Mouse (Mus musculus) kidney, embryonic 14.5 days (tissue): ENCODE measurements around the gene Fbn1. TPM values are rescaled to one million over a fixed set of nuclear protein-coding genes. Genes with fewer than 3 reads are reported as not detected.

Source experiments
- ATAC-seq: fragments of 200-750 bp; cut with Nextera tagmentation; 2 replicates; pipeline ENCODE4 v1.8.0; 2017; ENCODE audit warnings: moderate number of reproducible peaks, mild to moderate bottlenecking, moderate TSS enrichment, moderate library complexity; ENCODE audit not compliant: low FRiP score, low TSS enrichment
- H3K27ac ChIP-seq: fragments of 300-500 bp; sonication (generic); 2 replicates; pipeline ENCODE4 v1.5.1; 2014; ENCODE audit warnings: low read depth, mild to moderate bottlenecking, low read length, moderate library complexity, mixed read lengths
- H3K27me3 ChIP-seq: fragments of 300-500 bp; sonication (generic); 2 replicates; pipeline ENCODE4 v1.6.1; 2014; ENCODE audit warnings: mild to moderate bottlenecking, low read length; ENCODE audit not compliant: control insufficient read depth, insufficient read depth
- H3K36me3 ChIP-seq: fragments of 300-500 bp; sonication (generic); 2 replicates; pipeline ENCODE4 v1.6.1; 2014; ENCODE audit warnings: low read length, mixed read lengths; ENCODE audit not compliant: control insufficient read depth, insufficient read depth
- H3K4me1 ChIP-seq: fragments of 300-500 bp; sonication (generic); 2 replicates; pipeline ENCODE4 v1.6.1; 2014; ENCODE audit warnings: low read length, mixed read lengths; ENCODE audit not compliant: control insufficient read depth, insufficient read depth
- H3K4me2 ChIP-seq: fragments of 300-500 bp; sonication (generic); replicated peaks from 2 replicates; pipeline ENCODE4 v1.6.1; 2014; ENCODE audit warnings: low read depth, mild to moderate bottlenecking, low read length
- H3K4me3 ChIP-seq: fragments of 300-500 bp; sonication (generic); 2 replicates; pipeline ENCODE4 v1.5.1; 2014; ENCODE audit warnings: mild to moderate bottlenecking, low read length
- H3K9ac ChIP-seq: fragments of 300-500 bp; sonication (generic); 2 replicates; pipeline ENCODE4 v1.6.1; 2014; ENCODE audit warnings: low read depth, mild to moderate bottlenecking, low read length, moderate library complexity
- H3K9me3 ChIP-seq: fragments of 300-500 bp; sonication (generic); 2 replicates; pipeline ENCODE4 v1.6.1; 2016; ENCODE audit warnings: low read length; ENCODE audit not compliant: control insufficient read depth
- WGBS: fragments of 180-500 bp; shearing (Covaris S2); extraction: QIAGEN DNeasy Blood & Tissue Kit; methylation state at CpG from one replicate; pipeline ENCODE4 v1.1.7; 2014; 5-methylcytosine and 5-hydroxymethylcytosine counted together
- polyA plus RNA-seq: library from polyadenylated mRNA; unstranded; fragments of >200 nt; fragmentation: Nextera tagmentation; extraction: Ambion mirVana; gene quantifications from 2 replicates; pipeline ENCODE4 v1.2.1, GENCODE M21; 2014

Fbn1 gene
- polyA plus RNA-seq, 1 experiment from 2014 or later: 19.8 TPM

GRCm38 (mm10) chr2:125254630-125255029, 253.2 kb downstream of the Fbn1 start:
- H3K27me3 ChIP-seq: no peaks in the 10 kb centered on the region
- 93% methylated on average over 3 of the region's 3 CpGs for WGBS
- H3K4me1 ChIP-seq: no peaks in the 10 kb centered on the region
- ATAC-seq: no peak
- H3K9ac ChIP-seq: no peak overlapping the region
- H3K4me2 ChIP-seq: no peak overlapping the region
- no peak overlapping the region for H3K27ac ChIP-seq
- H3K9me3 ChIP-seq: peaks cover 6% of the 10 kb centered on the region; the same call in 1 of the 2 replicates
- peaks cover 83% of the 10 kb centered on the region for H3K36me3 ChIP-seq
- H3K4me3 ChIP-seq: no peak overlapping the region

GRCm38 (mm10) chr2:125253699-125254098, 254.1 kb downstream of the Fbn1 start:
- H3K4me2 ChIP-seq: no peak overlapping the region
- H3K27ac ChIP-seq: no peak overlapping the region
- H3K4me1 ChIP-seq: peaks cover 1% of the 10 kb centered on the region; the same call in 1 of the 2 replicates
- peaks cover 6% of the 10 kb centered on the region; the same call in 1 of the 2 replicates for H3K9me3 ChIP-seq
- 93% methylated on average over 6 of the region's 6 CpGs for WGBS
- no peak for ATAC-seq
- no peak overlapping the region for H3K9ac ChIP-seq
- H3K4me3 ChIP-seq: no peak overlapping the region
- H3K27me3 ChIP-seq: no peaks in the 10 kb centered on the region
- peaks cover 80% of the 10 kb centered on the region for H3K36me3 ChIP-seq

DNA sequence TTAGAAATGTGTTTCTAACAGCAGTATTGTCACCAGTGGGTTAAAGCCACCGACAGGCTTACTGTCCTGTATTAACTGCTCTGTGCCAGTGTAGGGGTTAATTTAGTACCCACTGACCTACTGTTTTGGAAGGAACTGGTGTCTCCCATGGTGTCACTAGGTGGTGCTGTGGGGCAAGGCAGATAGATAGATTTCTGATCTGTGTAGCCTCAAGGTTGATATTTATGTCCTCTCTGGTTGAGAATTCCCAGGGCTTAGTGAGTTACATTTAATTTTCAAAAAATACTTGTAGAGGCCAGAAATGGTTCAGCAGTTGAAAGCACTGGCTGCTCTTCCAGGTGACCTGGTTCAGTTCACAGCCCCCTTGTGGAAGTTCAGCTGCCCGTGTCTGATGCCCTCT, 255.5 kb downstream of the Fbn1 start:
- WGBS: 48% methylated on average over 2 of the region's 2 CpGs
- no peak overlapping the region for H3K4me2 ChIP-seq
- H3K27me3 ChIP-seq: no peaks in the 10 kb centered on the region
- peaks cover 68% of the 10 kb centered on the region for H3K36me3 ChIP-seq
- peaks cover 6% of the 10 kb centered on the region; the same call in 1 of the 2 replicates for H3K9me3 ChIP-seq
- no peak for ATAC-seq
- H3K4me1 ChIP-seq: peaks cover 5% of the 10 kb centered on the region; the same call in 1 of the 2 replicates
- no peak overlapping the region for H3K4me3 ChIP-seq
- H3K27ac ChIP-seq: no peak overlapping the region
- no peak overlapping the region for H3K9ac ChIP-seq

DNA sequence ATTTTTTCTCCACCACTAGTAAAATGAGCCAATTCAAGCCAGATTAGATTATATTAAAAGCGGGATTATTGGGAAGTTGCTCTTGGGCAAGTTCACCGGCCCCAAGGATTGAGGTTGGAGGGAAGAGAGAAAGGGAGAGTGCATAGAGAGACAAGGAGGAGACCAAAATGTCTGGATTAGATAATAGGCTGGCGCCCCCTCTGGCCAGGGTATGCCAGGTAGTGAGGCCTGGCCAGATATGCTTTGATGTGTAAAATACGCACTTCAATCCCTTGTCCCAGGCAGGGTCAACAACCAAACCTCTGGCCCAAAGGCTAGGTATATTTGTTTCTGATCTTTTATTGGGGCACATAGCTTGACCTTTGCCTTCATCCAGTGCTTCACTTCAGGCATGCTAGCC, 256.0 kb downstream of the Fbn1 start:
- 95% methylated on average over 4 of the region's 4 CpGs for WGBS
- H3K9ac ChIP-seq: no peak overlapping the region
- ATAC-seq: no peak
- H3K27me3 ChIP-seq: no peaks in the 10 kb centered on the region
- H3K4me1 ChIP-seq: peaks cover 5% of the 10 kb centered on the region; the same call in 1 of the 2 replicates
- H3K27ac ChIP-seq: no peak overlapping the region
- H3K36me3 ChIP-seq: peaks cover 63% of the 10 kb centered on the region
- no peak overlapping the region for H3K4me2 ChIP-seq
- peaks cover 6% of the 10 kb centered on the region; the same call in 1 of the 2 replicates for H3K9me3 ChIP-seq
- no peak overlapping the region for H3K4me3 ChIP-seq

Other genes starting within 250 kb of the Fbn1 start
- 0.29 and 0.57 TPM in 2 replicates for gene Gm9913, start 2.9 kb downstream of the Fbn1 start, polyA plus RNA-seq
- 4.8 and 11.4 TPM in 2 replicates for gene Cep152, start 117.1 kb upstream of the Fbn1 start, polyA plus RNA-seq
- 163 and 167 TPM in 2 replicates for gene Eid1, start 165.1 kb upstream of the Fbn1 start, polyA plus RNA-seq
- gene Shc4, start 216.2 kb upstream of the Fbn1 start, polyA plus RNA-seq: 0.76 and 1.6 TPM in 2 replicates